8 mouse cellular contexts compared by ENCODE assay signal in genomic region chr2:36103555-36104367, GRCm38 (mm10). TPM values are rescaled to one million over a fixed set of nuclear protein-coding genes. Genes with fewer than 3 reads are reported as not detected.
DNase-seq lines count a peak whose midpoint lies in the region; ATAC-seq and TF ChIP-seq lines count a peak whose summit lies in the region.

No protein-coding gene starts in this region.

- peak overlapping the region; percentile 17 for H3K9ac ChIP-seq in forebrain, embryonic 11.5 days (ENCODE audit: low read length)
- no peak overlapping the region for H3K9ac ChIP-seq in kidney, embryonic 16.5 days (replicated peaks; ENCODE audit: low read length)

- 0 out of 2 replicates have a peak, but pooled peaks have one; percentile 2 for TF ChIP-seq CTCF in E14TG2a.4 (conservative IDR thresholded peaks at IDR 0.05; ENCODE audit: low read length)

- no peak for ATAC-seq in cerebellum, adult (ENCODE audit: insufficient number of reproducible peaks, low FRiP score, low TSS enrichment)
- ATAC-seq in forebrain, embryonic 11.5 days (replicated peaks; ENCODE audit: low FRiP score): peak; percentile 60
- ATAC-seq in kidney, embryonic 16.5 days (ENCODE audit: low FRiP score, low TSS enrichment): no peak

- under 1% methylated on average over 38 of the region's 38 CpGs for WGBS in forebrain, embryonic 11.5 days
- WGBS in kidney, embryonic 16.5 days: 2% methylated on average over 37 of the region's 38 CpGs

- no peak overlapping the region for H3ac ChIP-seq in myocyte (ENCODE audit: control insufficient read depth, insufficient read length)

- no peaks in the 10 kb centered on the region for H3K9me3 ChIP-seq in E14TG2a.4 (ENCODE audit: low read length)
- no peaks in the 10 kb centered on the region for H3K9me3 ChIP-seq in forebrain, embryonic 11.5 days (ENCODE audit: control insufficient read depth, low read length)
- no peaks in the 10 kb centered on the region for H3K9me3 ChIP-seq in kidney, embryonic 16.5 days (ENCODE audit: low read length)

- H3K79me2 ChIP-seq in myocyte (ENCODE audit: control insufficient read depth, insufficient read depth): no peaks in the 10 kb centered on the region

- DNase-seq in cerebellum, adult 11-12 months: peak; percentile 9
- peak; percentile 74 for DNase-seq in forebrain, embryonic 11.5 days (ENCODE audit: low spot score)
- no peak for DNase-seq in testis, postnatal 14 days (ENCODE audit: low spot score)
- no peak for DNase-seq in thymus, postnatal 0 days (ENCODE audit: low spot score)

- peak overlapping the region; percentile 68 for H3K4me3 ChIP-seq in E14TG2a.4 (replicated peaks; ENCODE audit: low read length)
- H3K4me3 ChIP-seq in forebrain, embryonic 11.5 days (ENCODE audit: low read depth, low read length): peak overlapping the region; percentile 25
- H3K4me3 ChIP-seq in kidney, embryonic 16.5 days (ENCODE audit: low read length): peak overlapping the region; percentile 54
- peak overlapping the region; percentile 31 for H3K4me3 ChIP-seq in myocyte

- H3K36me3 ChIP-seq in E14TG2a.4 (ENCODE audit: insufficient read depth, low read length) (no peaks in the 10 kb centered on the region), myocyte (ENCODE audit: control insufficient read depth, insufficient read depth) (no peaks in the 10 kb centered on the region)
- H3K36me3 ChIP-seq in forebrain, embryonic 11.5 days (ENCODE audit: control insufficient read depth, insufficient read depth, low read length): no peaks in the 10 kb centered on the region
- no peaks in the 10 kb centered on the region for H3K36me3 ChIP-seq in kidney, embryonic 16.5 days (ENCODE audit: insufficient read depth, low read length)

- H3K4me2 ChIP-seq in forebrain, embryonic 11.5 days (ENCODE audit: low read depth, low read length, severe bottlenecking): peak overlapping the region; percentile 35
- peak overlapping the region; percentile 86 for H3K4me2 ChIP-seq in kidney, embryonic 16.5 days (replicated peaks; ENCODE audit: low read depth, low read length)
- peak overlapping the region; percentile 71 for H3K4me2 ChIP-seq in myocyte (ENCODE audit: low read depth)

- H3K4me1 ChIP-seq in E14TG2a.4 (replicated peaks; ENCODE audit: low read depth, low read length): peaks cover 54% of the 10 kb centered on the region
- peaks cover 19% of the 10 kb centered on the region; the same call in 1 of the 2 replicates for H3K4me1 ChIP-seq in forebrain, embryonic 11.5 days (replicated peaks; ENCODE audit: control insufficient read depth, insufficient read depth, low read length)
- H3K4me1 ChIP-seq in kidney, embryonic 16.5 days (ENCODE audit: insufficient read depth, low read length): peaks cover 40% of the 10 kb centered on the region

- TF ChIP-seq POLR2A in myocyte (IDR thresholded peaks at IDR 0.05; ENCODE audit: insufficient read length, low read depth): no peak

- H3K27me3 ChIP-seq in E14TG2a.4 (ENCODE audit: insufficient read depth, low read length): peaks cover 99% of the 10 kb centered on the region
- H3K27me3 ChIP-seq in forebrain, embryonic 11.5 days (ENCODE audit: control insufficient read depth, insufficient read depth, low read length): peaks cover 94% of the 10 kb centered on the region
- peaks cover 97% of the 10 kb centered on the region for H3K27me3 ChIP-seq in kidney, embryonic 16.5 days (ENCODE audit: insufficient read depth, low read length)
- no peaks in the 10 kb centered on the region for H3K27me3 ChIP-seq in myocyte (ENCODE audit: control insufficient read depth, insufficient read depth, insufficient read length)

- H3K27ac ChIP-seq in forebrain, embryonic 11.5 days (ENCODE audit: low read depth, low read length): 0 out of 2 replicates have a peak overlapping the region, but pooled peaks have one; percentile 27
- no peak overlapping the region for H3K27ac ChIP-seq in kidney, embryonic 16.5 days (ENCODE audit: low read length)

TF ChIP-seq in myocyte, 11 proteins besides CTCF, POLR2A, EP300 and RAD21:
- TF ChIP-seq SRF (IDR thresholded peaks at IDR 0.05; ENCODE audit: control insufficient read depth, insufficient read length, low read depth): no peak
- no peak for TF ChIP-seq REST (IDR thresholded peaks at IDR 0.05; ENCODE audit: insufficient read depth, insufficient read length)
- no peak for TF ChIP-seq E2F4 (IDR thresholded peaks at IDR 0.05; ENCODE audit: insufficient read depth)
- no peak for TF ChIP-seq MYOG (IDR thresholded peaks at IDR 0.05; ENCODE audit: control insufficient read depth in 1 of 3, insufficient read depth in 1 of 3, insufficient read length in 2 of 3, low read depth in 2 of 3)
- TF ChIP-seq MYOD1 (IDR thresholded peaks at IDR 0.05; ENCODE audit: control insufficient read depth in 1 of 3, insufficient read length in 2 of 3, low read depth in 2 of 3): no peak

RNA-seq across cellular contexts. Expression of gene Lhx6, which starts 1.4 kb away (rescaled TPM):
- 10.6 and 19.0 TPM in 2 replicates for polyA plus RNA-seq in forebrain, embryonic 11.5 days (2014; fragmentation: Nextera tagmentation; extraction: Ambion mirVana)
- polyA plus RNA-seq in kidney, embryonic 16.5 days (2015; fragmentation: Nextera tagmentation; extraction: Ambion mirVana): 2.9 and 3.2 TPM in 2 replicates
- polyA plus RNA-seq in myocyte (2012; fragmentation: generic; extraction: Trizol): 1.1 TPM
- polyA plus RNA-seq in thymus, postnatal 0 days (2015; fragmentation: Nextera tagmentation; extraction: Ambion mirVana): 0.27 and 0.64 TPM in 2 replicates

RNA-seq across cellular contexts. Expression of gene Mrrf, which starts 32.4 kb away (rescaled TPM):
- 23.2 and 28.2 TPM in 2 replicates for polyA plus RNA-seq in forebrain, embryonic 11.5 days (2014; fragmentation: Nextera tagmentation; extraction: Ambion mirVana)
- polyA plus RNA-seq in kidney, embryonic 16.5 days (2015; fragmentation: Nextera tagmentation; extraction: Ambion mirVana): 27.3 and 31.7 TPM in 2 replicates
- 40.9 TPM for polyA plus RNA-seq in myocyte (2012; fragmentation: generic; extraction: Trizol)
- 19.7 and 23.0 TPM in 2 replicates for polyA plus RNA-seq in thymus, postnatal 0 days (2015; fragmentation: Nextera tagmentation; extraction: Ambion mirVana)

RNA-seq across cellular contexts. Expression of gene Rbm18, which starts 32.8 kb away (rescaled TPM):
- 98.2 and 100 TPM in 2 replicates for polyA plus RNA-seq in forebrain, embryonic 11.5 days (2014; fragmentation: Nextera tagmentation; extraction: Ambion mirVana)
- polyA plus RNA-seq in kidney, embryonic 16.5 days (2015; fragmentation: Nextera tagmentation; extraction: Ambion mirVana): 74.5 and 75.4 TPM in 2 replicates
- 30.2 TPM for polyA plus RNA-seq in myocyte (2012; fragmentation: generic; extraction: Trizol)
- 48.4 and 51.8 TPM in 2 replicates for polyA plus RNA-seq in thymus, postnatal 0 days (2015; fragmentation: Nextera tagmentation; extraction: Ambion mirVana)

RNA-seq across cellular contexts. Expression of gene Morn5, which starts 54.5 kb away (rescaled TPM):
- polyA plus RNA-seq in forebrain, embryonic 11.5 days (2014; fragmentation: Nextera tagmentation; extraction: Ambion mirVana): 0.47 and 0.68 TPM in 2 replicates
- polyA plus RNA-seq in kidney, embryonic 16.5 days (2015; fragmentation: Nextera tagmentation; extraction: Ambion mirVana): 0.69 and 0.70 TPM in 2 replicates
- 0.16 TPM for polyA plus RNA-seq in myocyte (2012; fragmentation: generic; extraction: Trizol)
- 0.31 and 0.53 TPM in 2 replicates for polyA plus RNA-seq in thymus, postnatal 0 days (2015; fragmentation: Nextera tagmentation; extraction: Ambion mirVana)

RNA-seq across cellular contexts. Expression of gene Ndufa8, which starts 54.6 kb away (rescaled TPM):
- 177 and 184 TPM in 2 replicates for polyA plus RNA-seq in forebrain, embryonic 11.5 days (2014; fragmentation: Nextera tagmentation; extraction: Ambion mirVana)
- 282 and 308 TPM in 2 replicates for polyA plus RNA-seq in kidney, embryonic 16.5 days (2015; fragmentation: Nextera tagmentation; extraction: Ambion mirVana)
- polyA plus RNA-seq in myocyte (2012; fragmentation: generic; extraction: Trizol): 299 TPM
- polyA plus RNA-seq in thymus, postnatal 0 days (2015; fragmentation: Nextera tagmentation; extraction: Ambion mirVana): 261 and 272 TPM in 2 replicates

Comparison
In these comparisons a context has a peak if more than half of its experiments do, and no peak if none do; other contexts are left out.
1. DNase-seq: peak in cerebellum, adult 11-12 months (single experiment) and forebrain, embryonic 11.5 days (single experiment); none in testis, postnatal 14 days (single experiment) and thymus, postnatal 0 days (single experiment).
2. H3K4me2 ChIP-seq: peak in every context shown above with its lines; median percentile 86 in kidney, embryonic 16.5 days; 71 in myocyte; 35 in forebrain, embryonic 11.5 days.
3. Peak in every context shown above with its lines, with median percentiles within 50 percentile points of each other: H3K4me3 ChIP-seq.